Mouse (Mus musculus): ENCODE data around the gene Saa3.

- TF ChIP-seq POLR2A (IDR thresholded peaks at IDR 0.05; ENCODE audit: low read depth, low read length) (no peak), EP300 (IDR thresholded peaks at IDR 0.05; ENCODE audit: low read length) (no peak), CTCF (conservative IDR thresholded peaks at IDR 0.05 in 1 of 2, IDR thresholded peaks at IDR 0.05 in 1 of 2; ENCODE audit: low read depth in 2 of 2, low read length in 2 of 2) (no peak), RCOR1 (conservative IDR thresholded peaks at IDR 0.05; ENCODE audit: low read depth, low read length) (no peak), TCF12 (IDR thresholded peaks at IDR 0.05; ENCODE audit: low read depth, low read length) (no peak), POLR2AphosphoS2 (IDR thresholded peaks at IDR 0.05; ENCODE audit: low read depth, low read length) (no peak), RAD21 (IDR thresholded peaks at IDR 0.05; ENCODE audit: low read depth, low read length) (no peak), MAZ (IDR thresholded peaks at IDR 0.05; ENCODE audit: low read depth, low read length) (no peak), E2F4 (IDR thresholded peaks at IDR 0.05; ENCODE audit: insufficient replicate concordance, low read depth, low read length) (no peak), MAFK (IDR thresholded peaks at IDR 0.05; ENCODE audit: insufficient replicate concordance, low read length) (no peak), NRF1 (IDR thresholded peaks at IDR 0.05; ENCODE audit: low read depth, low read length) (no peak), MXI1 (IDR thresholded peaks at IDR 0.05; ENCODE audit: low read depth, low read length) (no peak)
These were observed 4.0 kb upstream of the Saa3 start for GRCm38 (mm10) chr7:46719526-46719925.
